Mouse (Mus musculus) brain, embryonic 14.5 days (tissue): ENCODE results near the gene Atp8a1. TPM values are rescaled to one million over a fixed set of nuclear protein-coding genes. Genes with fewer than 3 reads are reported as not detected.
A peak's percentile ranks its signal among the peaks of the same experiment; 100 is the strongest.

ENCODE experiments used
- DNase-seq: peaks from one replicate; pipeline ENCODE4 v3.0.0-alpha.2; 2011; ENCODE audit warnings: low read depth
- CTCF ChIP-seq: fragments of 200-500 bp; IDR thresholded peaks from 2 replicates; pipeline ENCODE4 v1.5.1; 2012; ENCODE audit warnings: inconsistent platforms, mild to moderate bottlenecking, moderate library complexity, borderline replicate concordance; ENCODE audit not compliant: insufficient read depth, insufficient read length; ENCODE audit errors: extremely low read depth
- POLR2A ChIP-seq: fragments of 200-500 bp; IDR thresholded peaks from 2 replicates; pipeline ENCODE4 v1.6.1; 2012; ENCODE audit warnings: mild to moderate bottlenecking, inconsistent platforms, borderline replicate concordance; ENCODE audit not compliant: poor library complexity, insufficient read depth, insufficient read length, severe bottlenecking; ENCODE audit errors: extremely low read depth
- polyA plus RNA-seq: library from polyadenylated mRNA; depleted of rRNA; stranded (reverse); fragments of >200 nt; gene quantifications from 2 replicates; pipeline ENCODE4 v1.2.3, GENCODE M21; 2012; rRNA removed

Atp8a1 gene
- 26.4 and 40.2 TPM in 2 replicates for polyA plus RNA-seq

DNA sequence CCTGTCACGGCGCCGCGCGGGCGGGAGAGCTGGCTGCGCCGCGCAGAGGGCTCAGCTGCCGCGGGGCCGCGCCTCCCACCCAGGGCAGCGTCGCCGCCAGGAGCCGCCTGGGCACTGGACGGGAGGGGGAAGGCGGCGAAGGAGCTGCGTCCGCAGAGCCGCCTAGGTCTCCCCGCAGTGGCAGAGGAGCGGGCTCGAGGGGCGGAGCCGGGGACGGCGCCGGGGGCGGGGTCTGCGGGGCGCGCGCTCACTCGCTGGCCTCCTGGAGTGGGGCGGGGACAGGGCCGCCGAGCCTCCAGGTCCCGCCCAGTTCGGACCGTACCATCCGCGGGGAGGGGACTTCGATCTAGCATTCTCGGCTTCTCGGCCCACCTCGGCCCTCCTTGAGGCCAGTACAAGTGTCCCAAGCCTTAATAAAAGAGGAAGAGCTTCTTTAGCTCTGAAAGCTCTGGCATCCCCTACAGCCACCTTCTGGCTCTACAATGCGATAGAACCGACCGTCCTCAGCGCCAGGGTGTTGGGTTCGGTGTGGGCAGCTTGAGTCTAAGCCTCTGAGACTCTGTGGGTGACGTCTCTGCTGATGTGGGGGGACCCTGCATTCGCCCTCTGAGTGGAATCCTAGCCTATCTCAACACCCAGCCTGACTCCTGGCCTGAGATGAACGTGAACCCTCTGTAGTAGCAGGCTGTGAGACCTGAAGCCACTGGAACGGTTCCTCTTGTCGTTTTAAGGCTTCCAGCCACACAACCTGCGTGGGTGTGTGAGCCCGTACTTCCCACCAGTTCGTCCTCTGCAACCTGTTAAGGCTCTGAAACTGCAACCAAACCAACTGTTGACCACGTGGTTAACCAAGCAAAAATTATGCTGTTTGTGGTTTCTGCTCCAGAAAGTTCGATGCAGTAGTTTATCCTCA lies at the start of gene Atp8a1:
Gene Atp8a1, minus strand, starts transcription at position 182 of the 913 bp plus-strand sequence.
- peak; percentile 99 for DNase-seq
- no peak for TF ChIP-seq CTCF
- TF ChIP-seq POLR2A: peak; percentile 95

GRCm38 (mm10) chr5:67884422-67885210 lies 37.4 kb upstream of the Atp8a1 start:
- TF ChIP-seq CTCF: no peak
- TF ChIP-seq POLR2A: no peak
- peak; percentile 70 for DNase-seq

DNA sequence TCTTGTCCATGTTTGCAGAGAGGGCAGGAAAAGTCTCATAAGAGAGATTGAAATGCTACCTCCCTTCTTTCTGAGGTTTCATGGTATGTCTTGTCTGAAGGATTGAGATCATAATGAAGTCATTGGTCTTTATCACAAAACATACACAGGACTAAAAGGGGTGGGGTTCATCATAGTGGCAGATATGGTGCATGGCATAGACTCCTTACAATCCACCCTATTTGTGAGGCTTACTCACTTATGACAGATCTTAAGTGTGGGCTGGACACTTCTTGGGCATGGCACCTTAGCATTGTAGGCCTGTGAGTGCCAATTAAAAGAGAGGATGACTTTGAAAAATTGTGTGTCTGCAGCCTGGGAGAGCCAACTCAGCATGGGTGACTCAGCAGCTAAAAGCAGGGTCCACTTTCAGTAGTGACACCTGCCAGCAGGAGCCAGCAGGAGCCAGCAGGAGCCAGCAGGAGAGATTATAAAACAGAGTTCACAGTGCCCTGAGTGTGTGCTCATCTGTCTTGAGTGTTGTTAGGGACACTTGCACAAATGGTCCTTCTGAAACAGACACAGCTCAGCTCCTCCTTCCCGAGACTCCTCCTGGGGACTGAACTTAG lies 36.4 kb upstream of the Atp8a1 start:
- no peak for TF ChIP-seq POLR2A
- TF ChIP-seq CTCF: no peak
- DNase-seq: no peak

GRCm38 (mm10) chr5:67871414-67871813 lies 24.2 kb upstream of the Atp8a1 start:
- peak; percentile 78 for DNase-seq
- TF ChIP-seq POLR2A (no peak), CTCF (no peak)

DNA sequence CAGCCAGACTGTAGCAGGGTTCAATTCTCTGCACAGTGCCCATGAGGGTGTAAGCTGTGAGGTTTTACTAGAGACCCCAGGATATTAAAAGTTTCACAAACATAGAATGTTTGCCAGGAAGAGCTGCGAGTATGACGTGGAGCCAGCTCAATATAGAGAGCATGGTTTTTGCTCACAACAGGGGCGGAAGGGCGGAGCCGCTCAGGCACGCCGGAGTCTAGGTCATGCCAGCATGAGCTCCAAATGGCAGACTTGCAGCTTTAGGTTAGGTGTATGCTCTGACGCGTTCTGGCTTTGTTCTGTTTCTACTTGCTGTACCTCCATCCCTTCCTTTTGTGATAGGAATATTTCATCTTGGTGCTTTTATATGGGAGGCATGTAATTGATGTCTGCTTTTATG lies 19.0 kb upstream of the Atp8a1 start:
- DNase-seq: no peak
- TF ChIP-seq POLR2A (no peak), CTCF (no peak)

DNA sequence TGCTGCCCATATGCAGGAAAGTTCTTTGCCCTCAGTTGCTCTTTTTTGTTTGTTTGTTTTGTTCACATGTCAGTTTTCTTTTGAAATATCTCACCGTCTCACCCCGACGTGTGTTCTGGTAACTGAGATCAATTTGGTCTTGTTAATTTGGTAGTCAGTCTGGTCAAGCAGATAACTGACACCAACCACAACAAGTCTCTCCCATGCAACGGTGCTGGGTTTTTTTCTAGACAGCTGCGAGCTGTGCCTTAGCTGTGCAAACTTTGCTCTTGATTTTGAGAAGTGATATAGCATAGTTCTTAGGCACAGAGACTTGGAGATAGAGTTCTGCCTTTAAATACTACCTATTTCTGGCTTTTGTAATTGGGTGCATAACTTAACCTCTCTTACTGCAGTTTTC lies 18.4 kb upstream of the Atp8a1 start:
- no peak for TF ChIP-seq CTCF
- TF ChIP-seq POLR2A: no peak
- no peak for DNase-seq

GRCm38 (mm10) chr5:67864508-67865060 lies 17.4 kb upstream of the Atp8a1 start:
- DNase-seq: no peak
- no peak for TF ChIP-seq CTCF
- TF ChIP-seq POLR2A: no peak

- DNase-seq: peak; percentile 72
- TF ChIP-seq POLR2A: no peak
- TF ChIP-seq CTCF: no peak
Measured at GRCm38 (mm10) chr5:67863950-67864391, 16.7 kb upstream of the Atp8a1 start.

- no peak for DNase-seq
Measured at GRCm38 (mm10) chr5:67854963-67855606, 7.9 kb upstream of the Atp8a1 start.

DNA sequence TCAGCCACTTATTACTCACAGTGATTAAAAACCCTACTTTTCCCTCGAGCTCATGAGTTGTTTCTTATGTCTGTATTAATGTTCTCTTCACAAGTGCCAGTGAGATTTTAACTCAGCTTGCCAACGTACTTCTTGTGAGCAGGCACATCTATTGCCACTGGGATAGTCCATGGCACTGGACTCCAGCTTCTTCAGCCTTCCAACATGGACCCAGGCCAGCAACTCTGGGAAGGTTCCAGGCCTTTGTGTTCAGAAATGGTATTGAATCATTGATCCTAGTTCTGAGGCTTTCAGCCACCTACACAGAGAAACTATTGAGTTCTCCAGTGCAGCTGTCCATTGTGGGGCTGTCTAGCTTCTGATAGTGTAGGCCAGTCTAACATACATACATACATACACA lies 5.6 kb upstream of the Atp8a1 start:
- TF ChIP-seq CTCF (no peak), POLR2A (no peak)

More at GRCm38 (mm10) chr5:67854963-67855606, 7.9 kb upstream of the Atp8a1 start:
- no peak for TF ChIP-seq POLR2A
- TF ChIP-seq CTCF: no peak

DNA sequence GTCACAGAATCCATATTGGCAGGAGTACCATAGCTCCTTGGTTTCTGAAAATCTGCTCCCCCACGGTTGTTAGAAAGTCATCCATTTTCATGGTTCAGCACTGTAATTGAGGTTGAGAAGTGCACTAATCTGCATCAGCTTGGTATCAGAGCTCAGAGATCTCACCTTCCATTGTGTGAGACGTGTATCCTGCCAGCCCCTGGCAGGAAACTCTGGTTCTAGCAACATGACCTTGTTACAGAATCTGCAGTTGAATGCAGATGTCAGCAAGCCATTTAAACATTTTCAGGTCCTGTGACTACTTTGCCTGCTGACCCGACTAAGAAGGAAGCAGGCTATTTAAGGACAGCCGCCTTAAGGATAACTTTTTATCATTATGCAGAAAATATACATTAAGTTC lies 2.2 kb upstream of the Atp8a1 start:
- TF ChIP-seq CTCF: no peak
- TF ChIP-seq POLR2A: no peak
- DNase-seq: peak; percentile 37

More for the DNA sequence above, 5.6 kb upstream of the Atp8a1 start:
- no peak for DNase-seq

GRCm38 (mm10) chr5:67848511-67849014 lies 1.3 kb upstream of the Atp8a1 start:
- TF ChIP-seq CTCF (no peak), POLR2A (no peak)
- DNase-seq: peak; percentile 66
